39 mouse cellular contexts compared by ENCODE assay signal in the genomic region with DNA sequence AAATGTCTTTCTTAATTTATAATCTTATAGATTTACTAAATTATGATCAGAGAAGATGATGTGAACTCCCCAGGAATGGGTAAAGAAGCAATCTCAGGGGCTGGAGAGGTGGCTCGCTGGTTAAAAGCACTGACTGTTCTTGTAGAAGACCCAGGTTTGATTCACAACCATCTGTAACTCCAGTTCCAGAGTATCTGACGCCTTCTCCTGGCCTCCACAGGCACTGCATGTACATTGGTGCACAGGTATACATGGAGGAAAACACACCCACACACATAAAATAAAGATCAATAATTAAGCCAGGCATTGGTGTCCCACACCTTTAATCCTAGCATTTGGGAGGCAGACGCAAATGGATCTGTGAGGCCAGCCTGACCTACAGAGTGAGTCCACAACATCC. TPM values are rescaled to one million over a fixed set of nuclear protein-coding genes. Genes with fewer than 3 reads are reported as not detected.
"Had no signal": no experiment of that assay in that cellular context is flagged by ENCODE, and none has a peak within 500 bp of the region (broad histone marks: within the 10 kb centered on the region; RNA-seq: fewer than 3 reads in every experiment).

No protein-coding gene starts in this region.

- H3K9ac ChIP-seq: limb, embryonic 12.5 days; limb, embryonic 13.5 days; limb, embryonic 15.5 days; liver, embryonic 12.5 days; liver, embryonic 13.5 days; liver, embryonic 14.5 days; liver, embryonic 15.5 days; liver, postnatal 0 days; lung, embryonic 14.5 days; lung, embryonic 15.5 days; midbrain, embryonic 12.5 days; midbrain, embryonic 13.5 days; midbrain, embryonic 15.5 days had no signal

- H3K4me3 ChIP-seq: limb, embryonic 10.5 days; limb, embryonic 12.5 days; limb, embryonic 13.5 days; limb, embryonic 15.5 days; liver, embryonic 12.5 days; liver, embryonic 13.5 days; liver, embryonic 15.5 days; lung, embryonic 15.5 days; megakaryocyte, embryonic 14.5 days; midbrain, embryonic 10.5 days; midbrain, embryonic 12.5 days; midbrain, embryonic 13.5 days; midbrain, embryonic 15.5 days; myocyte had no signal

- DNase-seq: left cerebral cortex, postnatal 4 days; liver; liver, embryonic 13.5 days; liver, postnatal 0 days; lung, adult 18-20 months; lung, adult 2 months; lung, embryonic 14.5 days; lung, postnatal 10 days; lung, postnatal 14 days; lung, postnatal 36 days; lung, postnatal 4 days; midbrain, embryonic 14.5 days had no signal

- H3K36me3 ChIP-seq: limb, embryonic 10.5 days; limb, embryonic 12.5 days; limb, embryonic 13.5 days; limb, embryonic 15.5 days; liver, embryonic 12.5 days; liver, embryonic 13.5 days; liver, embryonic 15.5 days; lung, embryonic 15.5 days; midbrain, embryonic 10.5 days; midbrain, embryonic 12.5 days; midbrain, embryonic 13.5 days; midbrain, embryonic 15.5 days had no signal

- H3K9me3 ChIP-seq: limb, embryonic 10.5 days; limb, embryonic 12.5 days; limb, embryonic 13.5 days; limb, embryonic 15.5 days; liver, embryonic 12.5 days; liver, embryonic 13.5 days; liver, embryonic 15.5 days; lung, embryonic 15.5 days; megakaryocyte, embryonic 14.5 days; midbrain, embryonic 10.5 days; midbrain, embryonic 12.5 days; midbrain, embryonic 13.5 days; midbrain, embryonic 15.5 days had no signal

- H3K4me1 ChIP-seq: limb, embryonic 10.5 days; limb, embryonic 12.5 days; limb, embryonic 13.5 days; limb, embryonic 15.5 days; liver, embryonic 12.5 days; liver, embryonic 13.5 days; liver, embryonic 15.5 days; lung, embryonic 15.5 days; midbrain, embryonic 10.5 days; midbrain, embryonic 12.5 days; midbrain, embryonic 13.5 days; midbrain, embryonic 15.5 days had no signal

- H3K27ac ChIP-seq: limb, embryonic 10.5 days; limb, embryonic 12.5 days; limb, embryonic 13.5 days; limb, embryonic 15.5 days; liver, embryonic 12.5 days; liver, embryonic 13.5 days; liver, embryonic 14.5 days; liver, embryonic 15.5 days; lung, embryonic 15.5 days; macrophage; midbrain, embryonic 10.5 days; midbrain, embryonic 12.5 days; midbrain, embryonic 13.5 days; midbrain, embryonic 15.5 days had no signal

- H3K4me2 ChIP-seq: limb, embryonic 12.5 days; limb, embryonic 13.5 days; limb, embryonic 15.5 days; liver, embryonic 11.5 days; liver, embryonic 12.5 days; liver, embryonic 13.5 days; liver, embryonic 15.5 days; lung, embryonic 14.5 days; lung, embryonic 15.5 days; midbrain, embryonic 11.5 days; midbrain, embryonic 12.5 days; midbrain, embryonic 13.5 days; midbrain, embryonic 15.5 days had no signal

- H3K27me3 ChIP-seq: limb, embryonic 12.5 days; limb, embryonic 13.5 days; limb, embryonic 15.5 days; liver, embryonic 13.5 days; liver, embryonic 15.5 days; lung, embryonic 15.5 days; midbrain, embryonic 12.5 days; midbrain, embryonic 13.5 days; midbrain, embryonic 15.5 days had no signal

- ATAC-seq: liver, embryonic 12.5 days; liver, postnatal 0 days; lung, postnatal 0 days; midbrain, embryonic 13.5 days; midbrain, embryonic 15.5 days; midbrain, embryonic 16.5 days had no signal

RNA-seq across cellular contexts. Expression of a gene that starts 26.1 kb away (rescaled TPM):
- total RNA-seq: left cerebral cortex, postnatal 4 days; liver, adult 2 months; megakaryocyte, adult 5-6 weeks; megakaryocyte-erythroid progenitor cell, adult 5-6 weeks; monocyte, adult 5-6 weeks had no signal
- polyA plus RNA-seq: limb, embryonic 10.5 days; limb, embryonic 11.5 days; limb, embryonic 12.5 days; limb, embryonic 13.5 days; liver, adult 2 months; liver, embryonic 11.5 days; liver, embryonic 12.5 days; liver, embryonic 13.5 days; liver, embryonic 14.5 days; lung, embryonic 14.5 days; macrophage; midbrain, embryonic 11.5 days; midbrain, embryonic 13.5 days; midbrain, embryonic 16.5 days; myocyte; neural tube, embryonic 11.5 days had no signal

RNA-seq across cellular contexts. Expression of a gene that starts 33.8 kb away (rescaled TPM):
- total RNA-seq: megakaryocyte-erythroid progenitor cell, adult 5-6 weeks had no signal

RNA-seq across cellular contexts. Expression of a gene that starts 44.9 kb away (rescaled TPM):
- total RNA-seq: megakaryocyte progenitor cell, adult 5-6 weeks had no signal
- polyA plus RNA-seq: limb, embryonic 10.5 days; liver, embryonic 11.5 days; liver, embryonic 12.5 days; liver, embryonic 13.5 days; liver, embryonic 14.5 days; liver, embryonic 15.5 days; liver, embryonic 16.5 days; lung, embryonic 14.5 days; midbrain, embryonic 10.5 days; midbrain, embryonic 11.5 days; midbrain, embryonic 12.5 days; midbrain, embryonic 14.5 days; neural tube, embryonic 11.5 days had no signal
